In genomic region chr2:181537444-181538047, GRCm38 (mm10) we compare ENCODE assay signal across 9 mouse cellular contexts. TPM values are rescaled to one million over a fixed set of nuclear protein-coding genes. Genes with fewer than 3 reads are reported as not detected.
DNase-seq lines count a peak whose midpoint lies in the region; ATAC-seq and TF ChIP-seq lines count a peak whose summit lies in the region.
"Had no signal": no experiment of that assay in that cellular context is flagged by ENCODE, and none has a peak within 500 bp of the region (broad histone marks: within the 10 kb centered on the region; RNA-seq: fewer than 3 reads in every experiment).

No protein-coding gene starts in this region.

- peaks cover 5% of the 10 kb centered on the region; the same call in 1 of the 2 replicates for H3K36me3 ChIP-seq in kidney, embryonic 14.5 days (ENCODE audit: control insufficient read depth, insufficient read depth, low read length)
- H3K36me3 ChIP-seq in embryonic facial prominence, embryonic 14.5 days (ENCODE audit: control insufficient read depth, insufficient read depth, low read length), result peaks cover 22% of the 10 kb centered on the region; the same call in 1 of the 2 replicates
- 0 out of 2 replicates have a peak, but pooled peaks cover under 1% of the 10 kb centered on the region for H3K36me3 ChIP-seq in heart, postnatal 0 days (replicated peaks; ENCODE audit: control insufficient read depth, insufficient read depth, low read length)
- no peaks in the 10 kb centered on the region; the same call in 1 of the 2 replicates for H3K36me3 ChIP-seq in lung, embryonic 16.5 days (ENCODE audit: control insufficient read depth, insufficient read depth, low read length)

- ATAC-seq in kidney, embryonic 14.5 days (ENCODE audit: low FRiP score, low TSS enrichment), result peak; percentile 39; the same call in 1 of the 2 replicates
- peak; percentile 95 for ATAC-seq in embryonic facial prominence, embryonic 14.5 days (ENCODE audit: low read depth)
- ATAC-seq in heart, postnatal 0 days (ENCODE audit: insufficient read depth, low read depth), result peak; percentile 83
- ATAC-seq in lung, embryonic 16.5 days (ENCODE audit: low read depth), result peak; percentile 65; the same call in 1 of the 2 replicates
- ATAC-seq: Patski had no signal

- H3K9ac ChIP-seq in kidney, embryonic 14.5 days (ENCODE audit: low read depth, low read length), result no peak overlapping the region
- H3K9ac ChIP-seq in embryonic facial prominence, embryonic 14.5 days (ENCODE audit: low read depth, low read length), result no peak overlapping the region
- no peak overlapping the region for H3K9ac ChIP-seq in heart, postnatal 0 days (replicated peaks; ENCODE audit: low read depth, low read length)
- no peak overlapping the region for H3K9ac ChIP-seq in lung, embryonic 16.5 days (ENCODE audit: low read length)

- no peaks in the 10 kb centered on the region for H3K27me3 ChIP-seq in kidney, embryonic 14.5 days (ENCODE audit: control insufficient read depth, insufficient read depth, low read length)
- no peaks in the 10 kb centered on the region for H3K27me3 ChIP-seq in embryonic facial prominence, embryonic 14.5 days (replicated peaks; ENCODE audit: control insufficient read depth, insufficient read depth, low read length)
- H3K27me3 ChIP-seq in heart, postnatal 0 days (ENCODE audit: control insufficient read depth, insufficient read depth, low read length), result no peaks in the 10 kb centered on the region
- H3K27me3 ChIP-seq in lung, embryonic 16.5 days (ENCODE audit: control insufficient read depth, insufficient read depth, low read depth, low read length), result no peaks in the 10 kb centered on the region
- H3K27me3 ChIP-seq: Patski had no signal

- DNase-seq in kidney, adult 11 months, result no peak
- DNase-seq in embryonic facial prominence, embryonic 14.5 days (ENCODE audit: low spot score), result peak; percentile 76
- DNase-seq in heart, postnatal 0 days (ENCODE audit: low spot score), result peak; percentile 35
- DNase-seq in layer of hippocampus, postnatal 36 days, result peak; percentile 33 to 54
- peak; percentile 66 to 75 for DNase-seq in right cerebral cortex, adult 2 months (ENCODE audit: low spot score in 2 of 2)
- DNase-seq in urinary bladder, adult 2 months (ENCODE audit: low spot score), result no peak

- 0 out of 2 replicates have a peak, but pooled peaks have one; percentile 7 for TF ChIP-seq CTCF in heart, postnatal 0 days (IDR thresholded peaks at IDR 0.05; ENCODE audit: low read depth)

- H3K4me1 ChIP-seq in kidney, embryonic 14.5 days (ENCODE audit: control insufficient read depth, insufficient read depth, low read length), result no peaks in the 10 kb centered on the region
- H3K4me1 ChIP-seq in embryonic facial prominence, embryonic 14.5 days (ENCODE audit: control insufficient read depth, insufficient read depth, low read length), result no peaks in the 10 kb centered on the region
- peaks cover 8% of the 10 kb centered on the region; the same call in 1 of the 2 replicates for H3K4me1 ChIP-seq in heart, postnatal 0 days (ENCODE audit: control insufficient read depth, insufficient read depth)
- 0 out of 2 replicates have a peak, but pooled peaks cover 2% of the 10 kb centered on the region for H3K4me1 ChIP-seq in lung, embryonic 16.5 days (replicated peaks; ENCODE audit: control insufficient read depth, insufficient read depth, low read length)

- 86% methylated on average over 2 of the region's 2 CpGs for WGBS in kidney, embryonic 14.5 days
- WGBS in embryonic facial prominence, embryonic 14.5 days, result 93% methylated on average over 2 of the region's 2 CpGs
- 48% methylated on average over 2 of the region's 2 CpGs for WGBS in heart, postnatal 0 days
- WGBS in lung, embryonic 16.5 days, result 73% methylated on average over 2 of the region's 2 CpGs

- no peak for TF ChIP-seq EP300 in heart, postnatal 0 days (IDR thresholded peaks at IDR 0.05; ENCODE audit: low read depth)

- H3K27ac ChIP-seq in kidney, embryonic 14.5 days (ENCODE audit: low read depth, low read length), result peak overlapping the region; percentile 11; the same call in 1 of the 2 replicates
- peak overlapping the region; percentile 35; the same call in 1 of the 2 replicates for H3K27ac ChIP-seq in embryonic facial prominence, embryonic 14.5 days (replicated peaks; ENCODE audit: low read depth, low read length)
- peak overlapping the region; percentile 63 for H3K27ac ChIP-seq in heart, postnatal 0 days (ENCODE audit: low read depth)
- peak overlapping the region; percentile 7; the same call in 1 of the 2 replicates for H3K27ac ChIP-seq in lung, embryonic 16.5 days (ENCODE audit: low read length)

- no peak overlapping the region for H3K4me2 ChIP-seq in kidney, embryonic 14.5 days (replicated peaks; ENCODE audit: low read depth, low read length)
- no peak overlapping the region for H3K4me2 ChIP-seq in embryonic facial prominence, embryonic 14.5 days (ENCODE audit: low read depth, low read length)
- H3K4me2 ChIP-seq in heart, postnatal 0 days (ENCODE audit: low read depth, low read length), result peak overlapping the region; percentile 10; the same call in 1 of the 2 replicates
- no peak overlapping the region for H3K4me2 ChIP-seq in lung, embryonic 16.5 days (ENCODE audit: low read depth, low read length)

- H3K9me3 ChIP-seq in kidney, embryonic 14.5 days (ENCODE audit: control insufficient read depth, low read length), result no peaks in the 10 kb centered on the region
- no peaks in the 10 kb centered on the region for H3K9me3 ChIP-seq in embryonic facial prominence, embryonic 14.5 days (ENCODE audit: control insufficient read depth, low read length)
- no peaks in the 10 kb centered on the region for H3K9me3 ChIP-seq in heart, postnatal 0 days (replicated peaks; ENCODE audit: control insufficient read depth, low read length)
- no peaks in the 10 kb centered on the region for H3K9me3 ChIP-seq in lung, embryonic 16.5 days (ENCODE audit: control insufficient read depth, low read length)

- no peak overlapping the region for H3K4me3 ChIP-seq in kidney, embryonic 14.5 days (ENCODE audit: low read length)
- no peak overlapping the region for H3K4me3 ChIP-seq in embryonic facial prominence, embryonic 14.5 days (ENCODE audit: low read depth, low read length)
- H3K4me3 ChIP-seq in heart, postnatal 0 days (ENCODE audit: low read depth, low read length), result no peak overlapping the region
- H3K4me3 ChIP-seq in lung, embryonic 16.5 days (ENCODE audit: low read length), result no peak overlapping the region

RNA-seq across cellular contexts. Expression of gene Dnajc5, which starts 17.3 kb away (rescaled TPM):
- polyA plus RNA-seq in kidney, embryonic 14.5 days (2014; fragmentation: Nextera tagmentation; extraction: Ambion mirVana), result 41.5 and 82.2 TPM in 2 replicates
- polyA plus RNA-seq in embryonic facial prominence, embryonic 14.5 days (2014; fragmentation: Nextera tagmentation; extraction: Ambion mirVana), result 80.4 and 84.2 TPM in 2 replicates
- 146 and 190 TPM in 2 replicates for total RNA-seq in heart, postnatal 0 days (2014; rRNA removed; ENCODE audit: low replicate concordance)
- polyA plus RNA-seq in heart, postnatal 0 days (2015; fragmentation: Nextera tagmentation; extraction: Ambion mirVana), result 60.0 and 72.6 TPM in 2 replicates
- 100 to 1,000 TPM; 252 to 275 TPM for total RNA-seq in layer of hippocampus, postnatal 36 days (2021)
- 82.0 and 82.1 TPM in 2 replicates for polyA plus RNA-seq in lung, embryonic 16.5 days (2015; fragmentation: Nextera tagmentation; extraction: Ambion mirVana)
- polyA plus RNA-seq in urinary bladder, adult 2 months (2012; rRNA removed), result 51.2 and 52.7 TPM in 2 replicates

RNA-seq across cellular contexts. Expression of gene Tpd52l2, which starts 40.6 kb away (rescaled TPM):
- polyA plus RNA-seq in kidney, embryonic 14.5 days (2014; fragmentation: Nextera tagmentation; extraction: Ambion mirVana), result 175 and 184 TPM in 2 replicates
- polyA plus RNA-seq in embryonic facial prominence, embryonic 14.5 days (2014; fragmentation: Nextera tagmentation; extraction: Ambion mirVana), result 159 and 164 TPM in 2 replicates
- 58.2 and 82.3 TPM in 2 replicates for total RNA-seq in heart, postnatal 0 days (2014; rRNA removed; ENCODE audit: low replicate concordance)
- polyA plus RNA-seq in heart, postnatal 0 days (2015; fragmentation: Nextera tagmentation; extraction: Ambion mirVana), result 101 and 103 TPM in 2 replicates
- total RNA-seq in layer of hippocampus, postnatal 36 days (2021), result 10 to 100 TPM; 77.7 to 87.1 TPM
- polyA plus RNA-seq in lung, embryonic 16.5 days (2015; fragmentation: Nextera tagmentation; extraction: Ambion mirVana), result 167 and 169 TPM in 2 replicates
- polyA plus RNA-seq in urinary bladder, adult 2 months (2012; rRNA removed), result 118 and 128 TPM in 2 replicates

RNA-seq across cellular contexts. Expression of gene Abhd16b, which starts 44.5 kb away (rescaled TPM):
- 0.14 and 0.19 TPM in 2 replicates for polyA plus RNA-seq in kidney, embryonic 14.5 days (2014; fragmentation: Nextera tagmentation; extraction: Ambion mirVana)
- 0.21 and 0.22 TPM in 2 replicates for polyA plus RNA-seq in embryonic facial prominence, embryonic 14.5 days (2014; fragmentation: Nextera tagmentation; extraction: Ambion mirVana)
- not detected in 2 replicates for total RNA-seq in heart, postnatal 0 days (2014; rRNA removed; ENCODE audit: low replicate concordance)
- 0.16 TPM in 1 of 2 replicates, not detected in the other for polyA plus RNA-seq in heart, postnatal 0 days (2015; fragmentation: Nextera tagmentation; extraction: Ambion mirVana)
- total RNA-seq in layer of hippocampus, postnatal 36 days (2021), result not detected
- 0.14 and 0.35 TPM in 2 replicates for polyA plus RNA-seq in lung, embryonic 16.5 days (2015; fragmentation: Nextera tagmentation; extraction: Ambion mirVana)
- polyA plus RNA-seq in urinary bladder, adult 2 months (2012; rRNA removed), result not detected in 2 replicates

RNA-seq across cellular contexts. Expression of gene Uckl1, which starts 47.1 kb away (rescaled TPM):
- 45.3 and 49.4 TPM in 2 replicates for polyA plus RNA-seq in kidney, embryonic 14.5 days (2014; fragmentation: Nextera tagmentation; extraction: Ambion mirVana)
- polyA plus RNA-seq in embryonic facial prominence, embryonic 14.5 days (2014; fragmentation: Nextera tagmentation; extraction: Ambion mirVana), result 45.2 and 49.3 TPM in 2 replicates
- 80.0 and 156 TPM in 2 replicates for total RNA-seq in heart, postnatal 0 days (2014; rRNA removed; ENCODE audit: low replicate concordance)
- polyA plus RNA-seq in heart, postnatal 0 days (2015; fragmentation: Nextera tagmentation; extraction: Ambion mirVana), result 59.3 and 61.5 TPM in 2 replicates
- 10 to 100 TPM; 59.6 to 60.7 TPM for total RNA-seq in layer of hippocampus, postnatal 36 days (2021)
- 49.1 and 54.6 TPM in 2 replicates for polyA plus RNA-seq in lung, embryonic 16.5 days (2015; fragmentation: Nextera tagmentation; extraction: Ambion mirVana)
- polyA plus RNA-seq in urinary bladder, adult 2 months (2012; rRNA removed), result 139 and 214 TPM in 2 replicates

RNA-seq across cellular contexts. Expression of gene Prpf6, which starts 54.1 kb away (rescaled TPM):
- polyA plus RNA-seq in kidney, embryonic 14.5 days (2014; fragmentation: Nextera tagmentation; extraction: Ambion mirVana), result 64.5 and 64.8 TPM in 2 replicates
- 57.4 and 61.7 TPM in 2 replicates for polyA plus RNA-seq in embryonic facial prominence, embryonic 14.5 days (2014; fragmentation: Nextera tagmentation; extraction: Ambion mirVana)
- 18.5 and 23.4 TPM in 2 replicates for total RNA-seq in heart, postnatal 0 days (2014; rRNA removed; ENCODE audit: low replicate concordance)
- polyA plus RNA-seq in heart, postnatal 0 days (2015; fragmentation: Nextera tagmentation; extraction: Ambion mirVana), result 30.7 and 31.8 TPM in 2 replicates
- 10 to 100 TPM; 55.7 to 58.1 TPM for total RNA-seq in layer of hippocampus, postnatal 36 days (2021)
- polyA plus RNA-seq in lung, embryonic 16.5 days (2015; fragmentation: Nextera tagmentation; extraction: Ambion mirVana), result 59.1 and 59.3 TPM in 2 replicates
- 30.7 and 40.9 TPM in 2 replicates for polyA plus RNA-seq in urinary bladder, adult 2 months (2012; rRNA removed)

Comparison
In these comparisons a context has a peak if more than half of its experiments do, and no peak if none do; other contexts are left out.
1. ATAC-seq: peak in every context shown above with its lines; median percentile 95 in embryonic facial prominence, embryonic 14.5 days; 83 in heart, postnatal 0 days; 65 in lung, embryonic 16.5 days; 39 in kidney, embryonic 14.5 days.
2. H3K27ac ChIP-seq: peak in every context shown above with its lines; median percentile 63 in heart, postnatal 0 days; 35 in embryonic facial prominence, embryonic 14.5 days; 11 in kidney, embryonic 14.5 days; 7 in lung, embryonic 16.5 days.
3. DNase-seq: peak in embryonic facial prominence, embryonic 14.5 days (single experiment), heart, postnatal 0 days (single experiment), layer of hippocampus, postnatal 36 days (2 of 2) and right cerebral cortex, adult 2 months (2 of 2); none in kidney, adult 11 months (single experiment) and urinary bladder, adult 2 months (single experiment).